Mouse (Mus musculus) intestine, postnatal 0 days (tissue): ENCODE results near the gene Celf2. TPM values are rescaled to one million over a fixed set of nuclear protein-coding genes. Genes with fewer than 3 reads are reported as not detected.

Experiments
- ATAC-seq: fragments of 200-750 bp; cut with Nextera tagmentation; 2 replicates; pipeline ENCODE4 v1.8.0; 2017; ENCODE audit warnings: mild to moderate bottlenecking, moderate TSS enrichment, moderate library complexity
- H3K27ac ChIP-seq: fragments of 300-500 bp; sonication (generic); 2 replicates; pipeline ENCODE4 v1.5.1; 2014; ENCODE audit warnings: mild to moderate bottlenecking, low read depth, low read length, moderate library complexity
- H3K27me3 ChIP-seq: fragments of 300-500 bp; sonication (generic); replicated peaks from 2 replicates; pipeline ENCODE4 v1.6.1; 2014; ENCODE audit warnings: low read length, mixed read lengths; ENCODE audit not compliant: control insufficient read depth, insufficient read depth
- H3K36me3 ChIP-seq: fragments of 300-500 bp; sonication (generic); 2 replicates; pipeline ENCODE4 v1.6.1; 2014; ENCODE audit warnings: mild to moderate bottlenecking, moderate library complexity; ENCODE audit not compliant: control insufficient read depth, insufficient read depth
- H3K4me1 ChIP-seq: fragments of 300-500 bp; sonication (generic); replicated peaks from 2 replicates; pipeline ENCODE4 v1.6.1; 2014; ENCODE audit warnings: antibody characterized with exemption, low read length, mixed read lengths; ENCODE audit not compliant: control insufficient read depth, insufficient read depth
- H3K4me2 ChIP-seq: fragments of 300-500 bp; sonication (generic); replicated peaks from 2 replicates; pipeline ENCODE4 v1.6.1; 2014; ENCODE audit warnings: low read depth, mild to moderate bottlenecking, moderate library complexity
- H3K4me3 ChIP-seq: fragments of 300-500 bp; sonication (generic); 2 replicates; pipeline ENCODE4 v1.5.1; 2014; ENCODE audit warnings: low read depth, low read length
- H3K9ac ChIP-seq: fragments of 300-500 bp; sonication (generic); 2 replicates; pipeline ENCODE4 v1.6.1; 2014; ENCODE audit warnings: mild to moderate bottlenecking, low read depth, low read length
- H3K9me3 ChIP-seq: fragments of 300-500 bp; sonication (generic); 2 replicates; pipeline ENCODE4 v1.6.1; 2016; ENCODE audit warnings: mixed run types; ENCODE audit not compliant: control insufficient read depth
- CTCF ChIP-seq: sonication (generic); IDR thresholded peaks from 2 replicates; pipeline ENCODE4 v1.5.1; 2016; ENCODE audit warnings: low read depth, mild to moderate bottlenecking, control low read depth, antibody characterized with exemption, moderate library complexity
- WGBS: fragments of 180-500 bp; shearing (Covaris S2); extraction: QIAGEN DNeasy Blood & Tissue Kit; methylation state at CpG from one replicate; pipeline ENCODE4 v1.1.7; 2014; 5-methylcytosine and 5-hydroxymethylcytosine counted together
- polyA plus RNA-seq: library from polyadenylated mRNA; unstranded; fragments of >200 nt; fragmentation: Nextera tagmentation; extraction: Ambion mirVana; gene quantifications from 2 replicates; pipeline ENCODE4 v1.2.1, GENCODE M21; 2015

Gene Celf2
- polyA plus RNA-seq, 1 experiment from 2014 or later, result 16.8 TPM

GRCm38 (mm10) chr2:7001967-7002366 lies 507.4 kb downstream of the Celf2 start:
- H3K27ac ChIP-seq, result no peak overlapping the region
- no peaks in the 10 kb centered on the region for H3K4me1 ChIP-seq
- no peak overlapping the region for H3K4me2 ChIP-seq
- H3K9ac ChIP-seq, result no peak overlapping the region
- no peak for ATAC-seq
- no peaks in the 10 kb centered on the region for H3K27me3 ChIP-seq
- no peak overlapping the region for H3K4me3 ChIP-seq
- no peak for TF ChIP-seq CTCF
- WGBS, result 63% methylated on average over 2 of the region's 2 CpGs
- no peaks in the 10 kb centered on the region for H3K9me3 ChIP-seq
- H3K36me3 ChIP-seq, result no peaks in the 10 kb centered on the region

GRCm38 (mm10) chr2:6991010-6991421 lies 518.3 kb downstream of the Celf2 start:
- no peak for ATAC-seq
- WGBS, result 73% methylated on average over 5 of the region's 5 CpGs
- Histone ChIP-seq H3K9ac (no peak overlapping the region), H3K4me2 (no peak overlapping the region), H3K9me3 (no peaks in the 10 kb centered on the region), H3K27me3 (no peaks in the 10 kb centered on the region), H3K36me3 (no peaks in the 10 kb centered on the region), H3K4me3 (no peak overlapping the region), H3K27ac (no peak overlapping the region), H3K4me1 (no peaks in the 10 kb centered on the region)
- no peak for TF ChIP-seq CTCF

GRCm38 (mm10) chr2:6985706-6986105 lies 523.7 kb downstream of the Celf2 start:
- ATAC-seq, result no peak
- H3K27ac ChIP-seq, result no peak overlapping the region
- TF ChIP-seq CTCF, result no peak
- no peaks in the 10 kb centered on the region for H3K36me3 ChIP-seq
- WGBS, result 76% methylated on average over 4 of the region's 4 CpGs
- no peaks in the 10 kb centered on the region for H3K9me3 ChIP-seq
- no peaks in the 10 kb centered on the region for H3K27me3 ChIP-seq
- no peak overlapping the region for H3K9ac ChIP-seq
- H3K4me3 ChIP-seq, result no peak overlapping the region
- no peaks in the 10 kb centered on the region for H3K4me1 ChIP-seq
- no peak overlapping the region for H3K4me2 ChIP-seq

DNA sequence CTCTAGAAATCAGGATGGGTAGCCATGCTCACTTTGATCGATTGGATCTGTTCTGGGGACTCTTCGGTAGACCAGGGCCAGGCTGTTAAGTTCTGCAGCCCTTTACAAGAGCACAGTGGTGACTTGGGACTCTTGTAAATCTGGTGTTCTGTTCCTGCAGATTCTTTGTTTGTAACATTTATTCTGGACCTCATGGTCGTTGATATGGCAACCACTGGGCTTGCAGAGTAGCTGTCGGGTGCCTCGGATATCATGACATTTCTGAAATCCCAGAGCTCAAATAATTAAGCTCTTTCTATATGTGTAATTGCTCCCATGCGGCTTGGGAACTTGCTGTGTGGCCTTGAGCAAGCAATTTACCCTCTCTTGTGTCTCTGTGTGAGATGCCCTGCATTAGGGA lies 525.5 kb downstream of the Celf2 start:
- Histone ChIP-seq H3K4me1 (no peaks in the 10 kb centered on the region), H3K9me3 (no peaks in the 10 kb centered on the region), H3K36me3 (no peaks in the 10 kb centered on the region), H3K4me2 (no peak overlapping the region), H3K9ac (no peak overlapping the region), H3K4me3 (no peak overlapping the region), H3K27me3 (no peaks in the 10 kb centered on the region), H3K27ac (no peak overlapping the region)
- no peak for ATAC-seq
- TF ChIP-seq CTCF, result no peak
- 84% methylated on average over 6 of the region's 6 CpGs for WGBS

- ATAC-seq, result no peak
- Histone ChIP-seq H3K4me3 (no peak overlapping the region), H3K27me3 (no peaks in the 10 kb centered on the region), H3K9me3 (no peaks in the 10 kb centered on the region), H3K36me3 (no peaks in the 10 kb centered on the region), H3K9ac (no peak overlapping the region), H3K27ac (no peak overlapping the region), H3K4me2 (no peak overlapping the region), H3K4me1 (no peaks in the 10 kb centered on the region)
- no peak for TF ChIP-seq CTCF
- 95% methylated on average over 2 of the region's 2 CpGs for WGBS
Measured at GRCm38 (mm10) chr2:6976300-6976699, 533.1 kb downstream of the Celf2 start.

DNA sequence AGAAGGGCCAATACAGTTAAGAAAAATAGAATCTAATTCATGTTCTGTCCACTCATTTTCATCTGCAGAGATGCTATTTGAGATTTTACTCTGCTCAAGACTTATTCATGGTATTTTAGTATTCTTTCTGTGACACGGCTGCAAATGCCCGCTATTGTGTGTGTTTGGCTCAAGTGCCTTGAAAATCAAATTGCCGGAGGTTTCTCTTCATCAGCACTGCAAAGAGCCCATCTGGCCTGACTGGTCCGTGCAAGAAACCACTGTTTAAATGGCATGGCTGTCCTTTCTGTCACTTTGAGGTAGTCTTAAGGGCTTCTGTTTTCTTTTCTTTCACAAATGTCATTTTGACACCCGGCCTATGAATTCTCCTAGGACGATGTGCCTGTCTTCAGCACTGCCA lies 540.1 kb downstream of the Celf2 start:
- H3K27me3 ChIP-seq, result no peaks in the 10 kb centered on the region
- no peak overlapping the region for H3K9ac ChIP-seq
- ATAC-seq, result no peak
- H3K4me2 ChIP-seq, result no peak overlapping the region
- H3K36me3 ChIP-seq, result no peaks in the 10 kb centered on the region
- 91% methylated on average over 6 of the region's 6 CpGs for WGBS
- H3K4me3 ChIP-seq, result no peak overlapping the region
- no peak for TF ChIP-seq CTCF
- no peak overlapping the region for H3K27ac ChIP-seq
- H3K9me3 ChIP-seq, result no peaks in the 10 kb centered on the region
- no peaks in the 10 kb centered on the region for H3K4me1 ChIP-seq

GRCm38 (mm10) chr2:6965243-6965642 lies 544.1 kb downstream of the Celf2 start:
- no peak for ATAC-seq
- Histone ChIP-seq H3K4me1 (no peaks in the 10 kb centered on the region), H3K4me3 (no peak overlapping the region), H3K4me2 (no peak overlapping the region), H3K9me3 (no peaks in the 10 kb centered on the region), H3K36me3 (no peaks in the 10 kb centered on the region), H3K27ac (no peak overlapping the region), H3K9ac (no peak overlapping the region), H3K27me3 (no peaks in the 10 kb centered on the region)
- TF ChIP-seq CTCF, result no peak
